Mouse (Mus musculus): ENCODE data around the gene Tgfb1.

Gene Tgfb1

DNA sequence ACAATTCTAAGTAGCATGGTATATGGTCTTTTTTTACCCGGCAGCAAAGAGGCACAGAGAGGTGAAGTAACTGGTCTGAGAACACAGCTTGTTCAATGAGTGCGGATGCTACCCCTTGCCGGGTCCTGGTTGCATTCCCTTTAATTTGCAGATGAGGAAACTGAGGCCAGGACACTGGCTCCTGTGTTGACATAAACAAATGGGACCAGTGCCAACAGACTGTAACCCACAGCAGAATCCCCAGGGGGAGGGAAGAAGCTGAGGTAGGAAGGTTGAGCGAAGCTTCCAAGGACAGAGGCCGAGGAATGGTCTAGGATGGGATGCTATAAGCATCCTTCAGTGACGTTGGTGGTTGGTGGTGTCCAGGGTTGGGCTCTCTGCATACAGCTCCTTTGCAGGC lies 11.4 kb upstream of the Tgfb1 start:
- DNase-seq (ENCODE audit: low spot score in 2 of 2): no peak

DNA sequence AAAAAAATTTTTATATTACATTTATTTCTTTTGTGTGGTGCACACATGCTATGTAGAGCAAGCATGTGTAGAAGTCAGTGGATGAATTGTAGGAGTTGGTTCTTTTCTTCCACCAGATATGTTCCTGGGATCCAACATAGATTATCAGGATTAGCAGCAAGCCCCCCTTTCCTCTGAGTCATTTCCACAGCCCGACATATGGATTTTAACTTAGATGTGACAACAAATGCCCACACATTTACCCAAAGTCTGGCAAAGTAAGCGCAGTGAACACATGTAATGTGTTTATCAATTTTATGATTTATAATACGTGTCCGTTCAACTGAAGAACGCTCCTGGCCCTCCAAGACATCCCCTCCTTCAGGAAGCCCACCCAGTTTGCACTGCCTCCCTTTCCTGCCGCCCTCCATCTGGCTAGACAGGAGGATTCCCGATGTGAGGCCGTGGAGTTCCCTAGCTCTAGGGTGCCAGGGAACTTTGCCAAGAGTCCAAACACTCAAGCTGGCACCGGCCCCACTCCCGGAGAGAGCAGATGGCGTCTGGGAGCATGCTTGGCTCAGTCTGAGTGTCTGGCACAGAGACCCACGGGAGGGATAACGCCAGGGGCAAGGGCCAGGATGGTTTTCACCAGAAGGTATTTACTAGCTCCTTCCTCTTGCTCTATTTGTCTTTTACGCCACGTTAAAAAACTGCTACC lies 10.6 kb upstream of the Tgfb1 start:
- DNase-seq (ENCODE audit: low spot score in 2 of 2): peak; percentile 85 to 88

DNA sequence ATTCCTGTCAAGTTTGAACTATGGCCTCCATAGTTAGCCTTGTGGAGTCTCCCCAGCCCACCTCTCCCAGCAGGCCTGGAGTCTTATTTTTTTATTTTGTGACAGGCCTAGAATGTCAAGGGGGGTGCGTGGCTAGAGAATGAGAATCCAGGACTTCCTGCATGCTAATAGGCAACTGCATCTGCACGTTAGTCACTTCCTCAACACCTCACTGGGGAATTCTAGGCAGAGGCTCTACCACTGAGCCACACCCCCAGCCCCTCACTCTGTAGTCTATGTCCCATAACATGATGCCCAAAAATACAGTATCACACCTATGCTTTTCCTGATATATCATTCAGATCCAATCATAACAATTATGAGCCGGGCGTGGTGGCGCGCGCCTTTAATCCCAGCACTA lies 9.8 kb upstream of the Tgfb1 start:
- DNase-seq (ENCODE audit: low spot score in 2 of 2): no peak

DNA sequence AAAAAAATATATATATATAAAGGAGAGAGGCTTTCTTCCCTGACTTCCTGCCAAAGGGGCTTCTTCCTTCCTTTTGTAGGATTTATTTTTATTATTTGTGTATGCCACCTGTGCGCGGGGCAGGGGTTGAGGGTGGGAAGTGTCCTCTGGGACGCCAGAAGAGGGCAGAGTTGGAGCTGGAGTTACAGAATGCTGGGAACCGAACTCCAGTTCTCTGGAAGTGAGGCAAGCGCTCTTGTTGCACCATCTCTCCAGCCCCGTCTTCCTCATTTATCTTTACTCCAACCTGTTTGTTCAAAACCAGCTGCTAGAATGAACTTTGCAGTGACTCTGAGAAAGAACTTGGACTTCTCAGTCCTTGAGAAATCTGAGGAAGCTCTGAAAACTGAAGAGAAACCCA lies 6.8 kb upstream of the Tgfb1 start:
- no peak for DNase-seq (ENCODE audit: low spot score in 2 of 2)

DNA sequence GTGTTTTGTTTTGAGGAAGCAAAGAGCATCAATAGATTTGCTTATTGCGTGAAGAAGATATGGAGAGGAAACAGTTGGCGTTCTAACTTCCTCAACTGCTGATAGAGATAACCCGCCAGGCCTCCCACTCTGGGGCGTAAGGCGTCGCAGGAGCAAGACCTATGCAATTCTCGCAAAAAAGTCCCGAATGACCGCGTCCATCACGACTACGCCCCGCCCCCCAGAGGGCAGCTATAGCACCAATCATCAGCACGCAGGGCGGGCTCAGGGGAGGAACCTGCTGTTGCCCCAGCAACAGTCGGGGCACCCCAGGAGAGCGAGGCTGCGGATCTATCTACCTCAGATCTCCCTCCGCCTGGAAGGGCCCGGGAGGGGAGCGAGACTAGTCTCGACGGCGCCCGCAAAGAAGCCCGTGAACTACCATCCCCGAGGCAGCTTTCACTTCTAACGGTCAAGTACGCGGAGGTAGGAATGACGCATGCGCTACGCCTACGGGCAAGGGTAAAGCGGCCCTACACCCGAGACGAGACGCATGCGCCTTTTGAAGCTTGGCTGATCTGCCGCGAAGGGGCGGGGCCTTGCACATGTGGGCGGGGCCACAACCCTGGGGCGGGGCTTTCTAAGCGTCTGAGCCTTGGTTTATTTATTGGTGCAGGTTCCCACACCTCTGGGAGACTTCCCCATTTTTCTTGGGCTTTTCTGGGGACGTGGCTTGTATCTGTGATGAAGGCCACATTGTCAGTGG lies 6.1 kb upstream of the Tgfb1 start, which contains the start of gene B9d2:
TSS of gene B9d2 (plus strand) at position 267 of the 745 bp plus-strand sequence.
- peak; percentile 91 to 92 for DNase-seq (ENCODE audit: low spot score in 2 of 2)

DNA sequence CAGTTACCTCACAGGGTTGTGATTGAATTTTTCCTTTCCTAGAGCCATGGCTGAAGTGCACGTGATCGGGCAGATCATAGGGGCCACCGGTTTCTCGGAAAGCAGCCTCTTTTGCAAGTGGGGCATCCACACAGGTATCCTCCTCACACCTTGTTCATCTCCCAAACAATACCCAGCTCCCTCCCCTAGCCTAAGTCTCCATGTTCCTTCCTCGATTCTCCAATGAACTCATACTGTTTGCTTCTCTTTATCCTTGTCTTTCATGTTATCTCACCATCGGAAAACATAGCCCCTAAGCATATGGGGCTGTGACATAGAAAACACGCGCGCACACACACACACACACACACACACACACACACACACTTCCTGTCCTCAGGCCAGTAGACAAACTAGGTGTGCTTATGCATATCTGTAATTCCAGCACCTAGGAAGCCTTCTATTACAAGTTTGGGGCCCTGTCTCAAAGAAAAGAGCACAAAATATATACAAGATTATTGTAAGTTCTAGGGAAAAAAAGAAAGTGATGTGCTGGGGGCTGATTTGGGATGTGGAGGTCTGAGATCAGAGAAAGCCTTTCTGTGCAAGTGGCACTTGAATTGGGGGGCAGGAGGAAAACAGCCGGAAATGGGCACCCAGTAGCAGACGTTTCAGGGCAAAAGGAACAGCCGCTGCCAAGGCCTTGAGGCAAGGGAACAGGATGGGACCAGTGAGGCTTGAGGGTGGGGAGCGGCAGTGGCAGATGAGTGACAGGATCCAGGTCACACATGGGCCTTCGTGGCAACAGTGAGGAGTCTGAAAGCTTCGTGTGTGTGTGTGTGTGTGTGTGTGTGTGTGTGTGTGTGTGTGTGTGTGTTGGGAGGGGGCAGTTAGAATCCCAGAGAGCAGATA lies 5.2 kb upstream of the Tgfb1 start:
- DNase-seq (ENCODE audit: low spot score in 2 of 2): no peak

DNA sequence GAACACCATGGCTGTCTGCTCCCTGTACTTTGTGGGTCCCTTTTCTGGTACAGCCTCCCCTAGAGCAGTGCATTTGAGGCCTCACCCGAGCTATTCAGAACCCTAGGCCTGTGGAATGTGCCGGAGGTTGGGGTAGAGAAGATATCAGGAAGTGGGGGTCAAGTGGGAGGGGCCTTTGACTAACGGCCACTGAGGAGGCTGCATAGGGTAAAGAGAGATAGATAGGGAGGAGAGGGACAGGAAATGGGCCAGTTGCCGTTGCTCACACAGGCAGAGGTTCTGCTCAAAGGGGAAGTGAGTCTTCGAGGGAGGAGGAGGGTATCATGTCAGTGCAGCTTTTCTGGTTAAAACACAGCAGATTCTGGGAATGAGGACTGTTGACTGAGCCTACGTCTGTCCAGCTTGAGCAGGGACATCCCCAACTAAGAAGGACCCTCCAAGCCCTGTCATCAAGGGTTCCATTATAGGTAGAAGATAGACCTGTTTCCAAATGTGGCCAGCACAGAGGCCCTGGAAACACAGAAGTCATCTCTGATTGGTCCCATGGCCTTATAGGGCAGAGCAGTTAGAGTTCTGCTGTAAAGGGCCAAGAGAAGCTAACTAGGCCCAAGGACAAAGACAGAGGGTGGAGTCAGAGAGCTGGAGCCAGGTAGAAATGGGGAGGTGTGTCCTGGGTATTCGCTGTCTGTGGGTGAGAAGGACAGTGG lies 3.2 kb upstream of the Tgfb1 start:
- DNase-seq (ENCODE audit: low spot score in 2 of 2): no peak

DNA sequence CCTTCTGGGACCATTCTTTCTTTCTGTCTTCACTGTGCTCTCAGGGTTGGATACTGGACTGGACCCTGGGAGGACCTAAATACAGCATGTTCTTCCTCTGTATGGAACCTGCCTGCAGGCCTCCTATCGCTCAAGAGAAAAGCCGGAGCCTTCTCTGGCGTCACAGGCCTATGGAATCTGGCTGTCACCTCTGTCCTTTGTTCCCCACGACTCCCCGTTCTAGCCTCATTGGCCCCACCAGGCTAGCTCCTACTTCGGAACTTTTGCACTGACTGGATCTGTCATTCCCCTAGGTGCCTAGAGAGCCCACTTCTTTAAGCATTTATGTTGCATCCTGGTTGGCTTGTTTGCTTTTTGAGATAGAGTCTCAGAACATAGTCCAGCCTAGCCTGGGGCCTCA lies 2.1 kb upstream of the Tgfb1 start:
- DNase-seq (ENCODE audit: low spot score in 2 of 2): no peak

DNA sequence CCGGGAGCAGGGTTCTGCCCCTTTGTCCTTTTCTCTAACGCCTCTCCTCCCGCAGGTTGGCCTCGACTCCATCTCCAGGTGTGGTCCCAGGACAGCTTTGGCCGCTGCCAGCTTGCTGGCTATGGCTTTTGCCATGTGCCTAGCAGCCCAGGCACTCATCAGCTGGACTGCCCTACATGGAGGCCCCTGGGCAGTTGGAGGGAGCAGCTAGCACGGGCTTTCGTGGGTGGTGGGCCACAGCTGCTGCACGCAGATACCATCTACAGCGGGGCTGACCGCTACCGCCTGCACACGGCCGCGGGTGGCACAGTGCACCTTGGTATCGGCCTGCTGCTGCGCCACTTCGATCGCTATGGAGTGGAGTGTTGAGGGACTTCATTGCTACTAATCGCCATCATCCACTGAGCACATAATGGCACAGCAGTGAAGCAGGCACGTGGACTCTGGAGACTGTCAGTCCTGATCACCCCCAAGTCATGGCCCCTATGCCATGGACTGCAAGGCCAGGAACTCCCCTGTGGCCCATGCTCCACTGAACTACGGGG lies 804 bp upstream of the Tgfb1 start:
- no peak for DNase-seq (ENCODE audit: low spot score in 2 of 2)

DNA sequence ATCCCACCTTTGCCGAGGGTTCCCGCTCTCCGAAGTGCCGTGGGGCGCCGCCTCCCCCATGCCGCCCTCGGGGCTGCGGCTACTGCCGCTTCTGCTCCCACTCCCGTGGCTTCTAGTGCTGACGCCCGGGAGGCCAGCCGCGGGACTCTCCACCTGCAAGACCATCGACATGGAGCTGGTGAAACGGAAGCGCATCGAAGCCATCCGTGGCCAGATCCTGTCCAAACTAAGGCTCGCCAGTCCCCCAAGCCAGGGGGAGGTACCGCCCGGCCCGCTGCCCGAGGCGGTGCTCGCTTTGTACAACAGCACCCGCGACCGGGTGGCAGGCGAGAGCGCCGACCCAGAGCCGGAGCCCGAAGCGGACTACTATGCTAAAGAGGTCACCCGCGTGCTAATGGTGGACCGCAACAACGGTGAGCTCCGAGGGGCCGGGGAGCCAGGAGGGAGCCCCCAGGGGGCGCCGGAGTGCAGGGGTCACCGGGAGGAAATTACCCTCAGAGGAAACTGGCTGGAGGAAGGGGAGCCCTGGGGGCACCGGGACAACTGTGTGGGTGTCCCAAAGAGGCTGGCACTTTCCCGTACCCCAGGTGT lies 1.1 kb downstream of the Tgfb1 start:
- no peak for DNase-seq (ENCODE audit: low spot score in 2 of 2)

DNA sequence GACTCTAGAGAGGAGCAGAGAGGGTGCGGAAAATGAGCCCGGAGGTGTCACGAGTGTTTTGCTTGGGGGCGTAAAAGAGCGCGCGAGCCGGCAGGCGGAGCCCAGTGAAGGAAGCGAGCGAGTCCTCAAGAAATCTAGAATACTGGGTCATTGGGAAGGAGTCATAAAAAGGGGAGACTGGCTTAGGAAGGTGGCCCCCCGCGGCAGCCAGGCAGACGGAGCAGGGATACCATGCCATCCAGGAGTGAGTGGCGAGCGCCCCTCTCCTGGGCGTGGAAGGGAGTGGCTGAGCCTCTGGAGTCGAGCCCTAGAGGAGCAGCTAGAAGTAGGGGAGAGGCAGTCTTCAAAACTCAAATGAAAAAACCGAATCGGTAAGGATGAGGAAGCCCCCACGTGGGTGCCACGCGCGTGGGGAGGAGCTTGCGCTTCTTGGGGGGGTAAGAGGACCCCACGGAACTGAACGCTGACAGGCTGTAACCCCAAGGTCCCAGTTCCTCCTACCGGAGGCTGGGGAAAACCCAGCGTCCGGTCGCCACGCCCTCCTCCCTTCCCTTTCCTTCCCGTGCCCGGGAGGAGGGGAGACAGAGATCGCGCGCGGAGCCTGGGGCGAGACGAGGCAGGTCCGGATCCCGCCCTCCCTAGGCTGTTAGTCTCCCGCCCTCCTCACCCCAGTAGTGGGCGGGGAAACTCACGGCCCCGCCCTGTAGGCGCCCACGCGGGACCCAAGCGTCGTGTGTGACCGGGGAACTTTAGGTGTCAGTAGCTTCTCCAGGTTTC lies 2.2 kb downstream of the Tgfb1 start:
- no peak for DNase-seq (ENCODE audit: low spot score in 2 of 2)

DNA sequence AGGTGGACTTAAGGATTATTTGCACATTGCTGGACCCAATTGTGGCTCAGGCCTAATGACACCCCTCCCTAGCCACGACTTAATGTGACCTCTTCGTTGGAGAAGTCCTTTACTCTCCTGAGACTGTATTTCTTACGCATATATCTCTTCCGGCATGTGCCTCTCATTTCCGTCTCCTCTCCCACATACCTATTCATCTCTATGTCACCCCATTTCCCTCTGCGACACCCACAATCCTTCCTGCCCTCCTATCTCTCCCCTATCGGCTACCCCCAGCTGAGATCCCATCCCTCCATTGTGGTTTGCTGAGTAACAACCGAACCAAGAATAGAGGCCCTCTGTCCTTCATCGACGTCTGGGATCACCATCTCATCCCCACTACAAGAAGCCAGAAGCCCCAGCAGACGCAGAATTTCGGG lies 2.8 kb downstream of the Tgfb1 start:
- DNase-seq (ENCODE audit: low spot score in 2 of 2): no peak

DNA sequence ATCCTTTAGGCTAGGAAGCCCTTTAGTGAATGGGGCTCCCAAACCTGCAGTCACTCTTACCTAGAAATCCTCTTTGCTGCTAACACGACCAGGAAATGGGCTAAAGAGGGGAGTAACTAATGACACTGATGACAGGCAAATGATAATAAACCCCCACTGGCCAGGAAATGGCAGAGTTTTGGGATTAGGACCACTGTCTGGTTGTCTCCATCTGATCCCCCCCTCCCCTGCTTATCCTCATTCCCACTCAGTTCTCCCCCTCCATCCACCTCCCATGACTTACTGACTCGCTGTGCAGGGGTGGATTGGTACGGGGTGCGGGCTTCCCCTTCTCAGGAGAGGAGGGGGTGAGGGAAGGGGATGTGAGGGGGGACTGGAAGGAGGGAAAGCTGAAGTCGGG lies 3.2 kb downstream of the Tgfb1 start:
- DNase-seq (ENCODE audit: low spot score in 2 of 2): no peak

DNA sequence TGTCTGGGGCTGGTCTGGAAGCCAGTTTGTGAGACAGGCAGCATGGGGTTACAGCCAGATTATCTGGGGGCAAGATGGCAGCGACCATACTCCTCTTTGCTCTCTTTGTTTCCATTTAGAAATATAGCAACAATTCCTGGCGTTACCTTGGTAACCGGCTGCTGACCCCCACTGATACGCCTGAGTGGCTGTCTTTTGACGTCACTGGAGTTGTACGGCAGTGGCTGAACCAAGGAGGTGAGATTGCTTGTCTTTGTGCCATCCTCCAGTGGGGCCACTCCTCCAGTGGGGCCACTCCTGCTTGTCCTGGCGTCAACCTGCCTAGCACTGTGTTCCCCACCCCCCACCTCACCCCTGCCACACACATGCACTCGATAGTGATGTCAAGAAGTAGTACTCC lies 7.3 kb downstream of the Tgfb1 start:
- no peak for DNase-seq (ENCODE audit: low spot score in 2 of 2)

DNA sequence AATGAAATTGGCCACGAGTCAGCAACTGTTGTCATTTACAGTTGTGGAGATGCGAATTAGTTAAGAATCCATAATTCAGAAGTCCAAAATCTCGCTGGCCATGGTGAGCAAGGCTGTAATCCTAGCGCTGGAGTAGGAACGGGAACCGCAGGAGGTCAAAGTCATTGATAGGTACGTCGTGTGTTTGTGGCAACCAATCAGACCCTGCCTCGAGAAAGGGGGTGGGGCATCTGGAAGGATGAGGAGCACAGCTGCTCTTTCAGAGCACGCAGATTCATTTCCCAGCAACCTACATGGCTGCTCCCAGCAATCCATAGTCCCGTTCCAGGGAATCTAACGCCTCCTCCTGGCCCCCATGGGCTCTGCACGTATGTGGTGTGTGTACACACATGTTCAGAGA lies 13.0 kb downstream of the Tgfb1 start:
- no peak for DNase-seq (ENCODE audit: low spot score in 2 of 2)

DNA sequence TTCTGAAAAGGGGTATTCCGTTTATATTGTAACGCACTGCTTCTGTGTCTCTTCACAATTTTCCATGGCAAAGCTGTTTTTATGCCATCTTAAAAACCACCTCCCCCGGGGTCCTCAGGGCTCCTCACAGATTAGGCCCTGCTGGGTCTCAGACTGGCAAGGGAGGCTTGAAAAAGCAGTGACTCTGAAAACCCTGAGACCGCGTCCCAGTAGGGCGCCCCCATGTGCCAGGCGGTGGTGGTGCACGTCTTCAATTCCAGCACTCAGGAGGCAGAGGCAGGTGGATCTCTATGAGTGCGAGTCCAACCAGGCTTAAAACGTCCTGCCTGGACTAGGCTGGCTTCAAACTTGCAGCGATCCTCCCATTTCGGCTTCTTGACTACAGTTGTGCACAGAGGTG lies 13.9 kb downstream of the Tgfb1 start:
- no peak for DNase-seq (ENCODE audit: low spot score in 2 of 2)

DNA sequence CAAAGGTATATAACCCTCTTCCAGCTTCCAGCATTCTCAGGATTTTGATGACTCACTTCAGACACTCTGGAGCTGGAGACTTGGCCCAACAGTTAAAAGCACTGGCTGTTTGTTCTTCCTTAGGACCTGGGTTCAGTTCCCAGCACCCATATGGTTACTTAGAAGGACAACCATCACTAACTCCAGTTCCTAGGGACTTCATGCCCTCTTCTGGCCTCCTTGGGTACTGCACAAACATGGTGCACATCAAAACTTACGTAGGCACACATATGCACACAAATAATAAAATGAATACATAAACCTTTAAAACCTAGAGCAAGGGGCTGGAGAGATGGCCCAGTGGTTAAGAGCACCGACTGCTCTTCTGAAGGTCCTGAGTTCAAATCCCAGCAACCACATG lies 15.5 kb downstream of the Tgfb1 start:
- no peak for DNase-seq (ENCODE audit: low spot score in 2 of 2)

DNA sequence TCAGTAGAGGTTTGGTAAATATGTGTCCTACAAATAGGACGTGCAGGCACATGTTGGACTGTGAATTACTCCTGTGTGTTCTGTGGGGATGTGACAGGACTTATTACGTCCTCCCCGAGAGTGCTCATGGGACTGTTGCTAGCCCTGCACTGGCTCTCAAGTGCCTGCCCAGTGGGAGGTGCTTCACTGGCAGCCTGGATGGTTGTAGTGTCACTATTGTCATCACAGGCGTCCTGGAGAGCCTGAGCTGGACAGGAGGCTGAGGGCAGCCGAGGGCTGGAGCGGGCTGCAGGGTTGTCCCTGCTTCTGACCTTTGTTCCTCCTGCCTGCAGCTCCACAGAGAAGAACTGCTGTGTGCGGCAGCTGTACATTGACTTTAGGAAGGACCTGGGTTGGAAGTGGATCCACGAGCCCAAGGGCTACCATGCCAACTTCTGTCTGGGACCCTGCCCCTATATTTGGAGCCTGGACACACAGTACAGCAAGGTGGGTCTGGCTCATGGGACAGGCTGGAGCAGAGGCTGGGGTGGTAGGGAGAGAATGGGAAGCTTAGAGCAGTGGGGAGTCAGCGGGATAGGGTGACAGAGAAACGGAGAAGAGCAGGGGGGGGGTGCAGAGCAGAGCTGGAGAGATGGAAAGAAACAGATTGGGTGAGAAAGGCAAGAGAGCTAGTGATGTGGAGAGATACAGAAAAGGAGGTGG lies 17.1 kb downstream of the Tgfb1 start:
- DNase-seq (ENCODE audit: low spot score in 2 of 2): no peak

DNA sequence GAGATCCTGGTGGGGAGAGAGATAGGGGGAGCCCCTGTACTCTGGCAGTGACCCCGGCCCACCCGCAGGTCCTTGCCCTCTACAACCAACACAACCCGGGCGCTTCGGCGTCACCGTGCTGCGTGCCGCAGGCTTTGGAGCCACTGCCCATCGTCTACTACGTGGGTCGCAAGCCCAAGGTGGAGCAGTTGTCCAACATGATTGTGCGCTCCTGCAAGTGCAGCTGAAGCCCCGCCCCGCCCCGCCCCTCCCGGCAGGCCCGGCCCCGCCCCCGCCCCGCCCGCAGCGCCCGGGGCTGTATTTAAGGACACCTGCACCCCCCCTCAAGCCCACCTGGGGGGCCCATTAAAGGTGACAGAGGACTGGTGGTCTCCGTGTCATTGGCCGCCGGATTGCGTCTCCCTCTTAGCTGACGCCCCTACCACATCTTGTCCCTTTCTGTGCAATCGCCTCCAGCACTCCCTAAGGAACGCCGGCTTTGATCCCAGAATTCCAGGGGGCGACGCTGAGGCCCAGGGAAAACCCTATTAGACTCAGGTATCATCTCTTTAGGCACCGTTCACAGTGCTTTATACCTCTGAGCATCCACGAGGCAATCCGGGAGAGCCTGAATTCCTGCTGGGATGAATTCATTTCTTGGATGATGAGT lies 18.0 kb downstream of the Tgfb1 start:
- DNase-seq (ENCODE audit: low spot score in 2 of 2): no peak

All from right cerebral cortex, postnatal 36 days (tissue).